Mouse (Mus musculus) mature B cell (primary cell): ENCODE measurements around the gene Asb4.

ENCODE experiments used
- in situ Hi-C: fragments of 300-500 bp; cut with MboI; formaldehyde crosslinking; loops from 2 replicates; pipeline ENCODE4 v1.14.3; 2019

The Asb4 gene

DNA sequence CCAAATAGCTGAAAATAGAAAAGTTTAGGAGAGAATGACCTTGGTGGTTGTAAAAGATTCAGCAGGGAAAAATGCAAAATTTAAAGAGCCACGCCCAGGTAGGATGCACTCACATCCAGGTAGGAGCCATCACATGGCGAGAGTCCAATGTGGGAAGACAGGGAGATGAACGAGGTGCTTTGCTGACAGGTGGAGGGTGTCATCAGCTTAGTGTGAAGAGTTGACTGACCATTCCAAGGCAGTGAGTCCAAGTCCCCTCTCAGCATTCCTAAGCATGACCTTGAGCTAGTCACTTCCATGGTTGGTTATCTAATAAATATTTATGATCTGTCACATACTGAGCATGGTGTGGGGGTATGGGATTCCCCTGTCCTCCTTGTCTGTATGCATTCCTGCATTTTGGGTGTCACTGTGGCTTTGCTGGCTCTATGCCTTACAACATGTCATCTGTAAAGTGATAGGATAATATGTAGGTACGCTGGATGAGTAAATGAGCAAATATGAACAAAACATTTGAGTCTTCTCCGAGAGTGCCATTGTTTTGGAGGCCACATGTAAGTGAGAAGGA lies 61.2 kb downstream of the Asb4 start:
- in situ Hi-C loops = no loop called here

DNA sequence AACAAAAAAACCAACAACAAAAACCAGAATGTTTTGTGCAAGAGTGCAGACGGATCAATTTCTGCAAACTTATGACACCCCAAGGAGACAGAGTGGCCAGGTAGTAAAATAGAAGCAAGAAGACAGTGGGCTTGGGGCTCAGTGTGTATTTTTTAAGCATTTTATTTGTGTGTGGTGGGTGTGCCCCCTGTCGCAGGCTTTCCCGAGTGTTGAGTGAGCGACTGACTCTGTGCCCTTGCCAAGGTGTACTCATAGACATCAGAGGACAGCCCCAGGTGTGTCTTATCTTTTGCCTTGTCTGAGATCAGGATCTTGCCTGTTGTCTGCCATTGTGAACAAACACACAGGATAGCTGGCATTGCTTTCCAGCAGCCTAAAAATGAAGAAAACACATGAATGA lies 63.8 kb downstream of the Asb4 start:
- in situ Hi-C loops = no loop called here

- in situ Hi-C loops = no loop called here
Observed at GRCm38 (mm10) chr6:5447546-5447945, 64.4 kb downstream of the Asb4 start.

- in situ Hi-C loops = no loop called here
Observed at GRCm38 (mm10) chr6:5448396-5448795, 65.2 kb downstream of the Asb4 start.

DNA sequence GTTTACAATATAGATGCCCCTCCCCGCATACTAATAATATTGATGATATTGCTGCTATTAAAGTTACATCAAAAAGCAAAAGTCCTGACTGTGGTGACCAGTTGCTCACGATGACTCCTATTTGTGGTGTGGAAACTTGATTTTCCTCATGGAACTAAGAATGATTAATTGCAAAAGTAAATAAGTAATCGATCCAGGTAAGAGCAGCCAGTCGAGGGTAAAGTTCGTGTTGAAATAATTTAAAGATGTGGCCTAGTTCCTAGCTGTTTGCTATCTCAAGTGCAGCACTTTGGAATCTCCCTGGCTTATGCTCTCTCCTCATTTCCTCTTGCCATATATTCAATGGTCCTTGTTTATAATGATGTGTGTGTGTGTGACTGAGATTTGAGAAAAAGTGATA lies 66.7 kb downstream of the Asb4 start:
- in situ Hi-C loops = no loop called here

DNA sequence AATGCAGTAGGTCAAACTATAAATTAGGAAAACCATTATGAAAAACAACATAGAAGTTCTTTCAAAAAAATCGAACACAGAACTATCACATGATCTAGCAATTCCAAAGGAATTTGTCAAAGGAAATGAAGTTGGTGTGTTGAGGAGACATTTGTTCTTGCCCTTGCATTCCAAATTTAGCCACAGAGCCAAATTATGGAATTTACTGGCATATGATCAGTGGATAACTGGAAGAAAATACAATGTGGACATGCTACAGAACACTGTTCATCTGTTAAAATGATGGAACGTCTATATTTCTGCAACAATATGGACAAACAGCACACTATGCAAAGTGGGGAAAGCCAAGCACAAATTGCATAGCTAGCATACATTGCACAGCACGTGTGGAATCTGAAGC lies 72.7 kb downstream of the Asb4 start:
- in situ Hi-C loops = no loop called here

DNA sequence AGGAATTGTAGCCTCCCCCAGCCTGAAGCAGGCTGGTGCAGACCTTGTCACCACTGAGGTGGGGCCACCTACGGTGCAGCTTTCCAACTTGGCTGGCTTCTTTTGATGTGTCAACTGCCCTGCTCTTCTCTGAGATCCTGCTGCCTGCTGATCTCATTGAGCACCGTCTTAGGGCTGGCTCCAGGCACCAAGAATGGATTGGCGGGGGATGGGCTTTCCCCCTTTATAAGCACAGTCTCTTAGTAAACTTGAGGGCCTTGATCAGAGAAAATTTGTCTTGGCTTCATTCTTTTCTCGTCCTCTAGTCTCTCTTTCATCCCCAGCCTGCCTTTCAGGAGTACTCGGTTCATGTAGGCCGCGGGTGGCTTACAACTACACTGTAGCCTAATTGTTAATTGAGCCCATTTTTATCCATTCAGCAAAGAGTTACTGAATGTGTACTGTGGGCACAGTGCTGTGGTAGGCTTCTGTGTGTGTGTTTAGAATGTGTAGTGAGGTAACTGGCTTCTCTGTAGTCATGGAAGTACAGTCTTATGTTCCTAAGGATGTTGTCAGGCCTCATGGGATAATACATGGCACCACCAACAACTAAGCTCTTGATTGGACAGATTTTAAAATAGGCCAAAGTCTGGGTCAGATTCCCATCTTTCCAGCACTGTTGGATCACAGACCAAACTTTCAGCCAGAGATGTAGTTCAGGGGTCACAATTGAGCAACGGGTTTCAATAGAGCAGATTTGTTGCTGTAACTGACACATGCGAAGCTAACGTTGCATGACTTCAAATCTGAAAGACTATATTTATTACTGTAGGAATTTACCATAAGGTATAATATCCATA lies 87.5 kb downstream of the Asb4 start:
- in situ Hi-C loops = no loop called here

DNA sequence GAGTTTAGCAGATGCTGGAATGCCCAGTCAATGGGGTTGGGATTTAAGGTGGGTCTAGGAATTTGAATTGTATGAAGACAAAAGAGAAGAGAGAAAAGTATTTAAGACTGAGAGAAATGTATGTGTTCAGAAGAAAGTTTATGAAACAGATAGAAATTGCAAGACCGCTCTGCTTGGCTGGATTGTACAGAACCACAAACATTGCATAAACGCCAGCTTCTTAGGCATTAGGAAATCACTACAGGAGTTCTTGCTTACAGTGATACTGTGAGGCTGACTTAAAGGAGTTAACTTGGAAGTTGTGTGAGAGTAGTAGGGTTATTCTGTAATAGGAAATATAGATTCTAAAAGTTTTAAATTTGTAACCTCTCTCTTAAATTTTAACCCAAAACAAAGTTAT lies 89.5 kb downstream of the Asb4 start:
- in situ Hi-C loops = no loop called here

DNA sequence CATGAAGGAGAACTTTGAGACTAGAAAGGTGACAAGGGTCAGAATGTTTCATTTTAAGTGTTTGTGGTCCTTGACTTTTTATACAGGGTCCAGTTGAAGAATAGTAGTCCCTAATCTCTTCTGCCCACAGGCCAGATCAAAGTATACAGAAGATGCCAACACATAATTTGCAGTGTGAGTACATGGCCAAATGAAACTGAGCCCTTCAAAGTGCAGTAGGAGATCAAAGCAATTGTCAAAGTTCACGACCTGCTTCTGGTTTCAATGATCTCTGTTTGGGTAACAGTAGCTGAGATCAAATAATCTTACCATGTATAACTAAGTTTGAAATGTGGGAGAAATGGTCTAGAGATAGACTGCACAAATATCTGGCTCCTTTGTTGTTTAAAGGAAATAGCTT lies 90.8 kb downstream of the Asb4 start:
- in situ Hi-C loops = no loop called here

GRCm38 (mm10) chr6:5481066-5481465 lies 97.9 kb downstream of the Asb4 start:
- in situ Hi-C loops = no loop called here

DNA sequence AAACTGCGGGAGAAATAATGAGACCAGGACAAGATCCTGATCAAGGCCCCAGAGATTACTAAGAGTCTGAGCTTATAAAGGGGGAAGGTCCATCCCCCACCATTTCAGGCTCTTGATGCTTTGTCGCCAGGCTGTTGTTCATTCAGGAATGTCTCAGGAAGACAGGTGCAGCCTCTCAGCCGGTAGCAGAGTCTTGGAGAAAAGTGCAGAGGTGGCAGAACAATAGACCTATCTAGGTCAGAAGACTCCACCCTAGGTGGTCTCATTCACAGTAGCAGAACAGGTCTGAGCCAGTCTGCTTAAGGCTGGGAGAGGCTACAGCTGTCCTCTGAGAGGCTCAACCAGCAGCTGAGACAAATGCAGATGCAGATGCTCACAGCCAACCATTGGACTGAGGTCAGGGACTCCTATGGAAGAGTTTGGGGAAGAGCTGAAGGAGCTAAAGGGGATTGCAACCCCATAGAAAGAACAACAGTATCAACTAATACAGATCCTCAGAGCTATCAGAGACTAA lies 99.1 kb downstream of the Asb4 start:
- in situ Hi-C loops = no loop called here
